Mouse (Mus musculus) lung, adult 2 months (tissue): ENCODE results near the gene Plxdc2.

ENCODE experiments used
- CTCF ChIP-seq: fragments of 200-500 bp; IDR thresholded peaks from 2 replicates; pipeline ENCODE4 v1.5.1; 2011; ENCODE audit warnings: mild to moderate bottlenecking, low read length, control low read depth; ENCODE audit not compliant: insufficient read depth
- POLR2A ChIP-seq: fragments of 200-500 bp; IDR thresholded peaks from 2 replicates; pipeline ENCODE4 v1.6.1; 2011; ENCODE audit warnings: low read depth, mild to moderate bottlenecking, control low read depth, low read length, borderline replicate concordance; ENCODE audit errors: extremely low read depth

- no peak for TF ChIP-seq POLR2A
- no peak for TF ChIP-seq CTCF
Measured at GRCm38 (mm10) chr2:16773398-16774113, 417.5 kb downstream of the Plxdc2 start.
